35 mouse cellular contexts compared by ENCODE assay signal in the genomic region with DNA sequence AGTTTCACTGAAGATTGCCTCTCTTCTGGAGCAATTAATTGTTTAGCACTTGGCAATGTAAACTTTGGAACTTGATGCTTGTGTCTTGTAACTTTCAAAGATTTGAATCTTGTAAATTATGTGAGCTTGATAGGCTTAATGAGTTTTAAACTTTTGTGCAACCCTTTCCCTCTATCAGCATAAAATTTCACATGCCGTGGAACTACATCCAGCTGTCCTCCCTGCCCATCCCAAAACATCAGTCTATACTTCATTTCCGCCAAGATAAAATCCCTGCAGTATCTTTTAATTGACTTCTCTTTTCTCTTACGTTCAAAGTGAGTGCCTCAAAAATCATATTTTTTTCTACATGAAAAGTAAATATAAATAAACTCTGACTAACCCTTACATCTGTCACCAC.
"Had no signal": no experiment of that assay in that cellular context is flagged by ENCODE, and none has a peak within 500 bp of the region (broad histone marks: within the 10 kb centered on the region; RNA-seq: fewer than 3 reads in every experiment).

No protein-coding gene starts in this region.

- DNase-seq: heart, adult 2 months; heart, postnatal 10 days; heart, postnatal 14 days; heart, postnatal 36 days; heart, postnatal 4 days; kidney, adult 11 months; kidney, adult 18-20 months; kidney, adult 2 months; kidney, adult 8-10 months; kidney, adult 9 months; kidney, postnatal 10 days; kidney, postnatal 14 days; kidney, postnatal 25 days; kidney, postnatal 36 days; kidney, postnatal 4 days; layer of hippocampus, adult 9-11 months had no signal

- H3K36me3 ChIP-seq: heart, embryonic 10.5 days; heart, embryonic 12.5 days; heart, embryonic 13.5 days; heart, embryonic 15.5 days; hindbrain, embryonic 10.5 days; hindbrain, embryonic 12.5 days; hindbrain, embryonic 13.5 days; hindbrain, embryonic 15.5 days; intestine, embryonic 15.5 days; kidney, embryonic 15.5 days had no signal

- H3K9ac ChIP-seq: heart, embryonic 12.5 days; heart, embryonic 13.5 days; heart, embryonic 15.5 days; hindbrain, embryonic 12.5 days; hindbrain, embryonic 13.5 days; hindbrain, embryonic 14.5 days; hindbrain, embryonic 15.5 days; intestine, embryonic 15.5 days; kidney, embryonic 15.5 days had no signal

- H3K4me3 ChIP-seq: heart, adult 2 months; heart, embryonic 10.5 days; heart, embryonic 12.5 days; heart, embryonic 13.5 days; heart, embryonic 15.5 days; hindbrain, embryonic 10.5 days; hindbrain, embryonic 12.5 days; hindbrain, embryonic 13.5 days; hindbrain, embryonic 15.5 days; intestine, embryonic 15.5 days; kidney, embryonic 15.5 days; layer of hippocampus, adult 2 months had no signal

- H3K4me2 ChIP-seq: heart, embryonic 11.5 days; heart, embryonic 12.5 days; heart, embryonic 13.5 days; heart, embryonic 15.5 days; hindbrain, embryonic 12.5 days; hindbrain, embryonic 13.5 days; hindbrain, embryonic 14.5 days; hindbrain, embryonic 15.5 days; intestine, embryonic 15.5 days; kidney, embryonic 15.5 days had no signal

- ATAC-seq: hindbrain, embryonic 16.5 days; hindbrain, postnatal 0 days; inflammation-experienced regulatory T-cells, adult 6 months; intestine, embryonic 15.5 days; intestine, embryonic 16.5 days; intestine, postnatal 0 days had no signal

- H3K27me3 ChIP-seq: heart, embryonic 12.5 days; heart, embryonic 13.5 days; heart, embryonic 15.5 days; hindbrain, embryonic 12.5 days; hindbrain, embryonic 13.5 days; hindbrain, embryonic 15.5 days; intestine, embryonic 15.5 days; kidney, embryonic 15.5 days had no signal

- H3K27ac ChIP-seq: heart, adult 2 months; heart, embryonic 10.5 days; heart, embryonic 13.5 days; heart, embryonic 15.5 days; hindbrain, embryonic 10.5 days; hindbrain, embryonic 12.5 days; hindbrain, embryonic 13.5 days; hindbrain, embryonic 14.5 days; hindbrain, embryonic 15.5 days; hindbrain, postnatal 0 days; intestine, embryonic 15.5 days; kidney, embryonic 15.5 days; kidney, postnatal 0 days; layer of hippocampus, adult 2 months had no signal

- H3K4me1 ChIP-seq: heart, embryonic 10.5 days; heart, embryonic 12.5 days; heart, embryonic 13.5 days; heart, embryonic 15.5 days; hindbrain, embryonic 10.5 days; hindbrain, embryonic 12.5 days; hindbrain, embryonic 13.5 days; hindbrain, embryonic 15.5 days; intestine, embryonic 15.5 days; kidney, embryonic 15.5 days had no signal

- H3K9me3 ChIP-seq: heart, embryonic 10.5 days; heart, embryonic 12.5 days; heart, embryonic 13.5 days; heart, embryonic 15.5 days; hindbrain, embryonic 10.5 days; hindbrain, embryonic 12.5 days; hindbrain, embryonic 13.5 days; hindbrain, embryonic 15.5 days; intestine, embryonic 15.5 days; kidney, embryonic 15.5 days had no signal
